Mouse (Mus musculus): ENCODE data around the gene Nmd3. TPM values are rescaled to one million over a fixed set of nuclear protein-coding genes. Genes with fewer than 3 reads are reported as not detected.

The Nmd3 gene
- total and polyA plus RNA-seq, 3 experiments, result 21.4 to 44.8 (median 37.3) TPM

- Histone ChIP-seq H3K9ac (ENCODE audit: low read depth, low read length) (peak overlapping the region; percentile 89), H3K27ac (peak overlapping the region; percentile 77), H3K36me3 (ENCODE audit: control insufficient read depth, insufficient read depth, low read length) (peaks cover 14% of the 10 kb centered on the region), H3K27me3 (ENCODE audit: control insufficient read depth, insufficient read depth, low read length) (no peaks in the 10 kb centered on the region), H3K4me3 (peak overlapping the region; percentile 88), H3K4me1 (ENCODE audit: control insufficient read depth, insufficient read depth, low read length) (peaks cover 3% of the 10 kb centered on the region; the same call in 1 of the 2 replicates), H3K79me2 (replicated peaks; ENCODE audit: control insufficient read depth, insufficient read depth, low read length) (no peaks in the 10 kb centered on the region; the same call in 1 of the 2 replicates)
- TF ChIP-seq CTCF (IDR thresholded peaks at IDR 0.05), result no peak
- no peak for TF ChIP-seq EP300 (IDR thresholded peaks at IDR 0.05; ENCODE audit: insufficient read depth, low read depth, low read length)
- no peak for TF ChIP-seq POLR2A (IDR thresholded peaks at IDR 0.05; ENCODE audit: insufficient read depth, low read depth, low read length)
- DNase-seq, result peak; percentile 38
- intact Hi-C loops (cut with DNase I), result no loop called here
- WGBS, result under 1% methylated on average over 58 of the region's 58 CpGs
Observed at GRCm38 (mm10) chr3:69722187-69722867, 542 bp downstream of the Nmd3 start.

- no peak overlapping the region; the same call in 1 of the 2 replicates for H3K4me3 ChIP-seq
- intact Hi-C loops (cut with DNase I), result no loop called here
- DNase-seq, result no peak
- peaks cover 3% of the 10 kb centered on the region; the same call in 1 of the 2 replicates for H3K4me1 ChIP-seq (ENCODE audit: control insufficient read depth, insufficient read depth, low read length)
- WGBS, result 56% methylated on average over 7 of the region's 7 CpGs
- H3K27ac ChIP-seq, result no peak overlapping the region
- no peaks in the 10 kb centered on the region for H3K27me3 ChIP-seq (ENCODE audit: control insufficient read depth, insufficient read depth, low read length)
- TF ChIP-seq POLR2A (IDR thresholded peaks at IDR 0.05; ENCODE audit: insufficient read depth, low read depth, low read length), result no peak
- TF ChIP-seq CTCF (IDR thresholded peaks at IDR 0.05), result no peak
- TF ChIP-seq EP300 (IDR thresholded peaks at IDR 0.05; ENCODE audit: insufficient read depth, low read depth, low read length), result no peak
- H3K9ac ChIP-seq (ENCODE audit: low read depth, low read length), result no peak overlapping the region
- H3K79me2 ChIP-seq (replicated peaks; ENCODE audit: control insufficient read depth, insufficient read depth, low read length), result no peaks in the 10 kb centered on the region; the same call in 1 of the 2 replicates
- H3K36me3 ChIP-seq (ENCODE audit: control insufficient read depth, insufficient read depth, low read length), result peaks cover 14% of the 10 kb centered on the region
Observed at GRCm38 (mm10) chr3:69723161-69723560, 1.4 kb downstream of the Nmd3 start.

- intact Hi-C loops (cut with DNase I), result no loop called here
- DNase-seq, result no peak
- TF ChIP-seq EP300 (IDR thresholded peaks at IDR 0.05; ENCODE audit: insufficient read depth, low read depth, low read length) (no peak), POLR2A (IDR thresholded peaks at IDR 0.05; ENCODE audit: insufficient read depth, low read depth, low read length) (no peak), CTCF (IDR thresholded peaks at IDR 0.05) (no peak)
- no peak overlapping the region for H3K4me3 ChIP-seq
- no peak overlapping the region for H3K27ac ChIP-seq
- no peaks in the 10 kb centered on the region for H3K4me1 ChIP-seq (ENCODE audit: control insufficient read depth, insufficient read depth, low read length)
- no peaks in the 10 kb centered on the region for H3K27me3 ChIP-seq (ENCODE audit: control insufficient read depth, insufficient read depth, low read length)
- no peaks in the 10 kb centered on the region; the same call in 1 of the 2 replicates for H3K79me2 ChIP-seq (replicated peaks; ENCODE audit: control insufficient read depth, insufficient read depth, low read length)
- no peak overlapping the region for H3K9ac ChIP-seq (ENCODE audit: low read depth, low read length)
- peaks cover 2% of the 10 kb centered on the region for H3K36me3 ChIP-seq (ENCODE audit: control insufficient read depth, insufficient read depth, low read length)
Observed at GRCm38 (mm10) chr3:69730930-69731329, 9.1 kb downstream of the Nmd3 start.

GRCm38 (mm10) chr3:69733939-69734338 lies 12.2 kb downstream of the Nmd3 start:
- peaks cover 2% of the 10 kb centered on the region for H3K36me3 ChIP-seq (ENCODE audit: control insufficient read depth, insufficient read depth, low read length)
- no peak for DNase-seq
- WGBS, result 95% methylated on average over 2 of the region's 2 CpGs
- TF ChIP-seq EP300 (IDR thresholded peaks at IDR 0.05; ENCODE audit: insufficient read depth, low read depth, low read length) (no peak), CTCF (IDR thresholded peaks at IDR 0.05) (no peak), POLR2A (IDR thresholded peaks at IDR 0.05; ENCODE audit: insufficient read depth, low read depth, low read length) (no peak)
- no peaks in the 10 kb centered on the region for H3K4me1 ChIP-seq (ENCODE audit: control insufficient read depth, insufficient read depth, low read length)
- H3K27ac ChIP-seq, result no peak overlapping the region
- H3K9ac ChIP-seq (ENCODE audit: low read depth, low read length), result no peak overlapping the region
- H3K79me2 ChIP-seq (replicated peaks; ENCODE audit: control insufficient read depth, insufficient read depth, low read length), result no peaks in the 10 kb centered on the region
- intact Hi-C loops (cut with DNase I), result no loop called here
- no peak overlapping the region for H3K4me3 ChIP-seq
- no peaks in the 10 kb centered on the region for H3K27me3 ChIP-seq (ENCODE audit: control insufficient read depth, insufficient read depth, low read length)

GRCm38 (mm10) chr3:69755192-69755591 lies 33.4 kb downstream of the Nmd3 start:
- WGBS, result 70% methylated on average over 3 of the region's 3 CpGs
- H3K36me3 ChIP-seq (ENCODE audit: control insufficient read depth, insufficient read depth, low read length), result no peaks in the 10 kb centered on the region; the same call in 1 of the 2 replicates
- intact Hi-C loops (cut with DNase I), result no loop called here

GRCm38 (mm10) chr3:69755968-69756367 lies 34.2 kb downstream of the Nmd3 start:
- no peak for TF ChIP-seq POLR2A (IDR thresholded peaks at IDR 0.05; ENCODE audit: insufficient read depth, low read depth, low read length)
- TF ChIP-seq CTCF (IDR thresholded peaks at IDR 0.05), result no peak
- TF ChIP-seq EP300 (IDR thresholded peaks at IDR 0.05; ENCODE audit: insufficient read depth, low read depth, low read length), result no peak
- Histone ChIP-seq H3K27ac (no peak overlapping the region), H3K9ac (ENCODE audit: low read depth, low read length) (no peak overlapping the region), H3K4me3 (no peak overlapping the region), H3K4me1 (ENCODE audit: control insufficient read depth, insufficient read depth, low read length) (peaks cover 1% of the 10 kb centered on the region; the same call in 1 of the 2 replicates), H3K79me2 (replicated peaks; ENCODE audit: control insufficient read depth, insufficient read depth, low read length) (no peaks in the 10 kb centered on the region), H3K27me3 (ENCODE audit: control insufficient read depth, insufficient read depth, low read length) (no peaks in the 10 kb centered on the region), H3K36me3 (ENCODE audit: control insufficient read depth, insufficient read depth, low read length) (no peaks in the 10 kb centered on the region)
- intact Hi-C loops (cut with DNase I), result loop anchor here (1.0 to 2.0 kb wide), 2 partner anchors 143 to 152 kb away; no protein-coding TSS in a partner anchor
- no peak for DNase-seq
- WGBS, result 91% methylated on average over 3 of the region's 3 CpGs

More at GRCm38 (mm10) chr3:69755192-69755591, 33.4 kb downstream of the Nmd3 start:
- H3K4me1 ChIP-seq (ENCODE audit: control insufficient read depth, insufficient read depth, low read length), result peaks cover 1% of the 10 kb centered on the region; the same call in 1 of the 2 replicates
- no peaks in the 10 kb centered on the region for H3K27me3 ChIP-seq (ENCODE audit: control insufficient read depth, insufficient read depth, low read length)
- H3K27ac ChIP-seq, result no peak overlapping the region
- no peak overlapping the region for H3K9ac ChIP-seq (ENCODE audit: low read depth, low read length)
- no peak for DNase-seq
- H3K79me2 ChIP-seq (replicated peaks; ENCODE audit: control insufficient read depth, insufficient read depth, low read length), result no peaks in the 10 kb centered on the region
- H3K4me3 ChIP-seq, result no peak overlapping the region
- TF ChIP-seq CTCF (IDR thresholded peaks at IDR 0.05) (no peak), EP300 (IDR thresholded peaks at IDR 0.05; ENCODE audit: insufficient read depth, low read depth, low read length) (no peak), POLR2A (IDR thresholded peaks at IDR 0.05; ENCODE audit: insufficient read depth, low read depth, low read length) (no peak)
